Mouse (Mus musculus): ENCODE data around the gene Rabggta.

The Rabggta gene

GRCm38 (mm10) chr14:55721700-55722437 is at the start of gene Rabggta:
Rabggta (minus strand) TSS chr14:55722263.
- peak; percentile 91 to 97 for DNase-seq (ENCODE audit: low spot score in 2 of 2)

GRCm38 (mm10) chr14:55769087-55769703 is 47.1 kb upstream of the Rabggta start:
- DNase-seq (ENCODE audit: low spot score in 2 of 2): no peak

- DNase-seq (ENCODE audit: low spot score in 2 of 2): no peak
These were observed 46.5 kb upstream of the Rabggta start for GRCm38 (mm10) chr14:55768555-55768954.

GRCm38 (mm10) chr14:55767519-55768414 is 45.7 kb upstream of the Rabggta start:
- DNase-seq (ENCODE audit: low spot score in 2 of 2): peak; percentile 39 to 58

- no peak for DNase-seq (ENCODE audit: low spot score in 2 of 2)
These were observed 43.6 kb upstream of the Rabggta start, which contains the start of gene Ltb4r1 for GRCm38 (mm10) chr14:55765696-55766095. Ltb4r1 (plus strand) TSS chr14:55765962.

GRCm38 (mm10) chr14:55763166-55763565 is 41.1 kb upstream of the Rabggta start:
- no peak for DNase-seq (ENCODE audit: low spot score in 2 of 2)

- DNase-seq (ENCODE audit: low spot score in 2 of 2): peak in 1 of 2 experiments; percentile 52
These were observed 40.1 kb upstream of the Rabggta start for GRCm38 (mm10) chr14:55762001-55762821.

GRCm38 (mm10) chr14:55761163-55761562 is 39.1 kb upstream of the Rabggta start, which contains the start of gene Ltb4r2:
Ltb4r2 (plus strand) TSS chr14:55761428.
- DNase-seq (ENCODE audit: low spot score in 2 of 2): no peak

- peak; percentile 90 to 93 for DNase-seq (ENCODE audit: low spot score in 2 of 2)
These were observed 38.1 kb upstream of the Rabggta start for GRCm38 (mm10) chr14:55760156-55760555.

GRCm38 (mm10) chr14:55758363-55758784 is 36.3 kb upstream of the Rabggta start, which contains the start of gene Cideb:
Cideb (minus strand) TSS chr14:55758458.
- DNase-seq (ENCODE audit: low spot score in 2 of 2): peak in 1 of 2 experiments; percentile 52

- DNase-seq (ENCODE audit: low spot score in 2 of 2): no peak
These were observed 35.5 kb upstream of the Rabggta start for GRCm38 (mm10) chr14:55757566-55757965.

- no peak for DNase-seq (ENCODE audit: low spot score in 2 of 2)
These were observed 25.2 kb upstream of the Rabggta start for GRCm38 (mm10) chr14:55747051-55747847.

- DNase-seq (ENCODE audit: low spot score in 2 of 2): no peak
These were observed 23.8 kb upstream of the Rabggta start for GRCm38 (mm10) chr14:55745861-55746237.

- DNase-seq (ENCODE audit: low spot score in 2 of 2): peak; percentile 78 to 87
These were observed 23.3 kb upstream of the Rabggta start, which contains the start of the genes Dhrs1 and Nop9 for GRCm38 (mm10) chr14:55745180-55745860. Dhrs1 (minus strand) TSS chr14:55745690. Nop9 (plus strand) TSS chr14:55745693.

GRCm38 (mm10) chr14:55743711-55744110 is 21.6 kb upstream of the Rabggta start:
- DNase-seq (ENCODE audit: low spot score in 2 of 2): peak; percentile 87 to 91

GRCm38 (mm10) chr14:55737086-55737687 is 15.1 kb upstream of the Rabggta start:
- DNase-seq (ENCODE audit: low spot score in 2 of 2): no peak

GRCm38 (mm10) chr14:55735758-55736157 is 13.7 kb upstream of the Rabggta start:
- no peak for DNase-seq (ENCODE audit: low spot score in 2 of 2)

GRCm38 (mm10) chr14:55735334-55735733 is 13.3 kb upstream of the Rabggta start:
- no peak for DNase-seq (ENCODE audit: low spot score in 2 of 2)

- DNase-seq (ENCODE audit: low spot score in 2 of 2): no peak
These were observed 12.8 kb upstream of the Rabggta start for GRCm38 (mm10) chr14:55734869-55735268.

Data from right cerebral cortex, adult 2 months (tissue).